Mouse (Mus musculus): ENCODE measurements around the gene Nsf.

- TF ChIP-seq CTCF (IDR thresholded peaks at IDR 0.05; ENCODE audit: borderline replicate concordance, insufficient read depth, low read length) (no peak), POLR2A (IDR thresholded peaks at IDR 0.05; ENCODE audit: low read depth, low read length) (no peak)
These were observed 180.2 kb downstream of the Nsf start, which contains the start of gene Wnt3 for GRCm38 (mm10) chr11:103773387-103774227.

Measured in embryonic fibroblast, embryonic 13.5 days (primary cell).